Mouse (Mus musculus) forebrain, embryonic 13.5 days (tissue): ENCODE measurements around the gene Tec. TPM values are rescaled to one million over a fixed set of nuclear protein-coding genes. Genes with fewer than 3 reads are reported as not detected.

Experiments used
- ATAC-seq: fragments of 200-750 bp; cut with Nextera tagmentation; 2 replicates; pipeline ENCODE4 v1.8.0; 2017
- H3K27ac ChIP-seq: fragments of 300-500 bp; sonication (generic); 2 replicates; pipeline ENCODE4 v1.5.1; 2015; ENCODE audit warnings: inconsistent platforms, mild to moderate bottlenecking, moderate library complexity
- H3K27me3 ChIP-seq: fragments of 300-500 bp; sonication (generic); 2 replicates; pipeline ENCODE4 v1.6.1; 2015; ENCODE audit warnings: mild to moderate bottlenecking, inconsistent platforms
- H3K36me3 ChIP-seq: fragments of 300-500 bp; sonication (generic); 2 replicates; pipeline ENCODE4 v1.6.1; 2015; ENCODE audit warnings: mild to moderate bottlenecking, inconsistent platforms; ENCODE audit not compliant: poor library complexity, severe bottlenecking
- H3K4me1 ChIP-seq: fragments of 300-500 bp; sonication (generic); 2 replicates; pipeline ENCODE4 v1.6.1; 2015; ENCODE audit warnings: inconsistent platforms
- H3K4me2 ChIP-seq: fragments of 300-500 bp; sonication (generic); 2 replicates; pipeline ENCODE4 v1.6.1; 2015; ENCODE audit warnings: inconsistent platforms, mild to moderate bottlenecking, moderate library complexity
- H3K4me3 ChIP-seq: fragments of 300-500 bp; sonication (generic); 2 replicates; pipeline ENCODE4 v1.5.1; 2015; ENCODE audit warnings: mild to moderate bottlenecking, inconsistent platforms
- H3K9ac ChIP-seq: fragments of 300-500 bp; sonication (generic); 2 replicates; pipeline ENCODE4 v1.6.1; 2015; ENCODE audit warnings: mild to moderate bottlenecking, inconsistent platforms
- H3K9me3 ChIP-seq: fragments of 300-500 bp; sonication (generic); replicated peaks from 2 replicates; pipeline ENCODE4 v1.6.1; 2016; ENCODE audit warnings: inconsistent platforms
- WGBS: fragments of 180-500 bp; shearing (Covaris S2); methylation state at CpG from one replicate; pipeline ENCODE4 v1.1.7; 2015; 5-methylcytosine and 5-hydroxymethylcytosine counted together
- polyA plus RNA-seq: library from polyadenylated mRNA; unstranded; fragments of >200 nt; fragmentation: Nextera tagmentation; extraction: Ambion mirVana; gene quantifications from 2 replicates; pipeline ENCODE4 v1.2.1, GENCODE M21; 2015

Tec gene
- polyA plus RNA-seq, 1 experiment from 2014 or later = 3.1 TPM

DNA sequence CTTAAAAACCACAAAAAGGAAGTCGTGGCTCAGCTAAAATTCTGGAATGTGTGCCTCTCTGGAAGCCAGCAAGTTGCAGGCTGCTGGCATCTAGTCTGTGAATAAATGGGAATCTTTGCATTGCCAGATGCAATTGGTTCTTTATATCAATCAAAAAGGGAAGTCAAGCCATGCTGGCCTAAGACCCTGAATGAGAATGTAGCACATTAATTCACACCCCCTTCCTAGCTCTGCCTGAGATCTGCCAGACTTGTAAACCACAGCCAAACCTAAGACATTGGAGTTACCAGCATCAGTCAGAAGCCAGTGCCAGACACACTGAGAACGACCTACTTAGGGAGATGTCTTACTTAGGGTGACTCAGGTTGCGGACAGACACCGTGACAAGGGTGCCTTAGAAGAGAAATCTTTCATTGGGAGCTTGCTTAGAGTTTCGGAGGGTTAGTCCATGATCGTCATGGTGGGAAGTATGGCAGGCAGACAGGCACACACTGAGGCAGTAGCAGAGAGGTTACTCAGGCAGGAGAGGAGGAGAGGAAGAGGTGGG, 19.3 kb downstream of the Tec start:
- no peak overlapping the region for H3K27ac ChIP-seq
- ATAC-seq = no peak
- H3K9ac ChIP-seq = no peak overlapping the region
- WGBS = 87% methylated on average over 6 of the region's 6 CpGs
- H3K27me3 ChIP-seq = no peaks in the 10 kb centered on the region
- no peaks in the 10 kb centered on the region for H3K4me1 ChIP-seq
- H3K4me2 ChIP-seq = no peak overlapping the region
- no peaks in the 10 kb centered on the region for H3K9me3 ChIP-seq
- H3K36me3 ChIP-seq = no peaks in the 10 kb centered on the region
- H3K4me3 ChIP-seq = no peak overlapping the region

DNA sequence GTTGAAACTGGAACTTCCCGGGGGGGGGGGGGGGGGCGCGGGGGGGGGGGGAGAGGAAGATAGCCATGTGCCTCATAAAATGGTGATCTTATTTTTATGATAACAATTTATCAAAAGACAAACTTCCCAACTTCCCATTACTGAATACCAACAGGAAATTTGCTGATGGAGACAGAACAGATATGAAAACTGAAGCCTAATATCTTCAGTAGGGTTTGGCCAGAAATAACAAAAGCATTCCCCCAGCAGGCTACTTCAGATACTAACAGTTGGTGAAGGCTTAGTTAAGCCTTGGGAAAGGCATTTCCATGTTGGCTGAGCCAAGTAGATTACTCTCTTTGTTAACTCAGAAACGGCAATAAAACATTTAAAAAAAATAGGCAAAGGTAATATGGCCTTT, 21.6 kb downstream of the Tec start:
- Histone ChIP-seq H3K27ac (no peak overlapping the region), H3K4me1 (no peaks in the 10 kb centered on the region), H3K9ac (no peak overlapping the region), H3K27me3 (no peaks in the 10 kb centered on the region), H3K9me3 (no peaks in the 10 kb centered on the region), H3K4me3 (no peak overlapping the region), H3K36me3 (no peaks in the 10 kb centered on the region), H3K4me2 (no peak overlapping the region)
- ATAC-seq = no peak
- 78% methylated on average over 1 of the region's 4 CpGs for WGBS

DNA sequence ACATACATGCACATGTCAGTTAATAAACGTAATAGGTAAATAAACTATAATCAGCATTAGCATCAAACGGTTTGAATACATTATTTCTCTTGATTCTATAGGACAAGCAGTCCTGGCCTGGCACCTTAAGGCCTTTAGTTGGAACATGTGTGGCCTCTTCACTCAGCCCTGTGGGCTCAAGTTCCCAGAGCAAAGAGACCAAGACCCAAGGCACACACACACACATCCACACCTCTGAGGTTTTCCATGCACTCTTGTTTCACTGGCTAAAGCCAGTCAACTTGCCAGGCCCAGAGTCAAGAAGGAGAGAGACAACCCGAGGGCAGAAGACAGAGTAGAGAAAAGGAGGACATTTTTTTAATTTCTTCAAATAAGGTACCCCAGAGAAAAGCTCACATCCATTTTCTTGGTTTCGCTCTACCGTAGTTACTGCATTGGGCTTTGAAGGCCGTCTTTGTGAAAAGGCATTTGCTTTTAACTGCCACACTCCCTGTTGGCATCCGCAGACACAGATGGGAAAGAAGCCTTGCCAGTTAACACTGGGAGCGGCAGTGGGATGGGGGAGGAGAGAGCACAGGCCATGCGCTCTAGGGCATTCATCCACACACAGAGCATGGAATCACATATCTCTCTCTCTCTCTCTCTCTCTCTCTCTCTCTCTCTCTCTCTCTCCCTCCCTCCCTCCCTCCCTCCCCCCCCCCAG, 22.2 kb downstream of the Tec start:
- peak; percentile 87 for ATAC-seq

DNA sequence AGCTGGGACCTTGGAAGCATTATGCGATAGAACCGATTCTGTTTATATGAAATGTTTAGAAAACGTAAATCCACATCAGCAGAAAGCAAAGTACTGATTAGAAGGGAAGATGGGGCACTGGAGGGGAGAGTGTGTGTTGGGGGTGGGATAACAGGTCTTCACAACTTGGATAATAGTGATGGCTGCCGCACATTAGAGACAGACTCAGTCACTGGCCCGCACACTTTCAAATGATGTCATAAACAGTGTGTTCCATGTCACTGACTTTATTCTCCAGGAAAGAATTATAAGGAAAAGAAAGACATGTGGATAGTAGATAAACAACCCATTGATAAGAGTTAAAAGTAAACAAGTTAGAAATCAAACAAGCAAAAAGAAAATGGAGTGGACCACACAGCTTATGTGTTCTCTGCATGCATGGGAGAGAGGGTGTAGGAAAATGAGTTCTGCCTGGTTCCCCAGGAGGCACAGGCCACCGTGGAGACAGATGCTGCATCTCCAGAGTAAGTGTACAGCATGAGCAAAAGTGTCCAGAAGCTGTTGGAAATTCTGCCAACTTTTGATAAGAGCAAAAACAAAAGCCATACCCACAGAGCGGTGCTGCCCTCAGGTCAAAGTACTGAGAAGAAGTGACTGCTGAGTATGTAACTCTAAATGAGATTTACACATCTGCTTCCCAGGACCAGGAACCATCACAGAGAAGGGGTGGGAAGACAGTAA, 23.3 kb downstream of the Tec start:
- WGBS = 85% methylated on average over 7 of the region's 7 CpGs
- H3K9ac ChIP-seq = no peak overlapping the region
- no peak overlapping the region for H3K4me2 ChIP-seq
- no peaks in the 10 kb centered on the region for H3K27me3 ChIP-seq
- H3K27ac ChIP-seq = no peak overlapping the region
- H3K4me3 ChIP-seq = no peak overlapping the region
- no peaks in the 10 kb centered on the region for H3K4me1 ChIP-seq
- H3K9me3 ChIP-seq = peaks cover 6% of the 10 kb centered on the region; the same call in 1 of the 2 replicates
- H3K36me3 ChIP-seq = no peaks in the 10 kb centered on the region
- ATAC-seq = no peak

More for the DNA sequence above, 22.2 kb downstream of the Tec start:
- H3K27ac ChIP-seq = no peak overlapping the region
- no peak overlapping the region for H3K9ac ChIP-seq
- 64% methylated on average over 9 of the region's 9 CpGs for WGBS
- H3K4me3 ChIP-seq = no peak overlapping the region
- peaks cover under 1% of the 10 kb centered on the region; the same call in 1 of the 2 replicates for H3K9me3 ChIP-seq
- H3K4me2 ChIP-seq = no peak overlapping the region
- no peaks in the 10 kb centered on the region for H3K27me3 ChIP-seq
- H3K36me3 ChIP-seq = no peaks in the 10 kb centered on the region
- H3K4me1 ChIP-seq = no peaks in the 10 kb centered on the region

GRCm38 (mm10) chr5:72844294-72844693, 24.0 kb downstream of the Tec start:
- no peaks in the 10 kb centered on the region for H3K36me3 ChIP-seq
- no peak for ATAC-seq
- no peak overlapping the region for H3K4me2 ChIP-seq
- no peak overlapping the region for H3K27ac ChIP-seq
- WGBS = 67% methylated on average over 2 of the region's 2 CpGs
- no peaks in the 10 kb centered on the region for H3K4me1 ChIP-seq
- H3K9ac ChIP-seq = no peak overlapping the region
- peaks cover 6% of the 10 kb centered on the region; the same call in 1 of the 2 replicates for H3K9me3 ChIP-seq
- no peak overlapping the region for H3K4me3 ChIP-seq
- no peaks in the 10 kb centered on the region for H3K27me3 ChIP-seq

DNA sequence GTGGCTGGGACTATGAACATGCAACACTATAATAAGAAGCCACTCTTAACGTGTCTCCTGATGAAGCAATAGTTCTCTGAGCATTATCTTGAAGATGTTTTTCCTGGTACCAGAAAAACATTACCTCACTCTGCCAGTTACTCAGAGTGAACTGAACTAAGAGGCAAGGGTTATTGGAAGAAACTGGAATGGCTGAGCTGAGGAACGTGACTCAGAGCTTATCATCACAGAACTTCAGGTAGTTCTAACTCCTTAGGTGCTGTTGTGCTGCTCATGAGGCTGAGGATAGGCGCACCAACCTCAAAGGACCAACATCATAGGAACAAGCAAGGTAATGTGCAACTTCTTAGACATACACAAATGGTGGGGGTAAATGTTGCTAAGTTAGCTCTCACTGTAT, 28.6 kb downstream of the Tec start:
- H3K9ac ChIP-seq = no peak overlapping the region
- H3K27me3 ChIP-seq = no peaks in the 10 kb centered on the region
- ATAC-seq = no peak
- no peaks in the 10 kb centered on the region for H3K36me3 ChIP-seq
- peaks cover 6% of the 10 kb centered on the region; the same call in 1 of the 2 replicates for H3K9me3 ChIP-seq
- H3K27ac ChIP-seq = no peak overlapping the region
- H3K4me2 ChIP-seq = no peak overlapping the region
- no peaks in the 10 kb centered on the region for H3K4me1 ChIP-seq
- no peak overlapping the region for H3K4me3 ChIP-seq
- 84% methylated on average over 3 of the region's 3 CpGs for WGBS

DNA sequence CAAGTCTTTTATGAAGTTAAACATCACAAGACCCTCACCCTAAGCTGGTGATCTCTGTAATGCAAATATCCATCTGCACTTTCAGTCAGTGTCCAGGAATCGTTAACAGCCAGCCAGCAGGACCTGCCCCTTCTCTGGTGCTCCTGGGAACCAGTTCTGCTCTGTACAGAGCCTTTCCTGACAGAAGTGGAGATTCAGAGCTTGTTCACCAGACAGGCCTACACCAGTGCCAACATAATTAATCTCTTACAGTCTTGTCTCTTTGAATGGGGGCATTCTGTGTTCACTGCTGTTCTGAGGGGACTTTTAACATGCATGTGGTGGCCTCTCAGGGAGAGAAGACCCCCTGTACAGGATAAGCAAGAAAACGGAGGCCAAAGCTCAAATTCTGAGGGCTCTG, 29.3 kb downstream of the Tec start:
- Histone ChIP-seq H3K27me3 (no peaks in the 10 kb centered on the region), H3K4me3 (no peak overlapping the region)
- WGBS = 51% methylated on average over 2 of the region's 2 CpGs

GRCm38 (mm10) chr5:72835656-72836055, 32.6 kb downstream of the Tec start:
- Histone ChIP-seq H3K27me3 (no peaks in the 10 kb centered on the region), H3K4me1 (no peaks in the 10 kb centered on the region), H3K27ac (no peak overlapping the region), H3K36me3 (no peaks in the 10 kb centered on the region), H3K9ac (no peak overlapping the region), H3K4me3 (no peak overlapping the region), H3K4me2 (no peak overlapping the region), H3K9me3 (0 out of 2 replicates have a peak, but pooled peaks cover 1% of the 10 kb centered on the region)
- 91% methylated on average over 3 of the region's 3 CpGs for WGBS
- ATAC-seq = no peak

More for the DNA sequence above, 29.3 kb downstream of the Tec start:
- Histone ChIP-seq H3K9me3 (peaks cover 6% of the 10 kb centered on the region; the same call in 1 of the 2 replicates), H3K27ac (no peak overlapping the region), H3K9ac (no peak overlapping the region), H3K4me2 (no peak overlapping the region), H3K4me1 (no peaks in the 10 kb centered on the region), H3K36me3 (no peaks in the 10 kb centered on the region)
- ATAC-seq = peak; percentile 33; the same call in 1 of the 2 replicates

GRCm38 (mm10) chr5:72832904-72833765, 35.1 kb downstream of the Tec start:
- Histone ChIP-seq H3K9ac (no peak overlapping the region), H3K4me1 (no peaks in the 10 kb centered on the region), H3K27me3 (no peaks in the 10 kb centered on the region), H3K36me3 (no peaks in the 10 kb centered on the region), H3K27ac (no peak overlapping the region), H3K4me3 (no peak overlapping the region), H3K4me2 (no peak overlapping the region), H3K9me3 (no peaks in the 10 kb centered on the region)
- no peak for ATAC-seq
- 71% methylated on average over 15 of the region's 15 CpGs for WGBS

- no peak overlapping the region for H3K27ac ChIP-seq
- no peaks in the 10 kb centered on the region for H3K27me3 ChIP-seq
- H3K9me3 ChIP-seq = no peaks in the 10 kb centered on the region
- no peak overlapping the region for H3K4me2 ChIP-seq
- H3K4me3 ChIP-seq = no peak overlapping the region
- ATAC-seq = no peak
- no peak overlapping the region for H3K9ac ChIP-seq
- no peaks in the 10 kb centered on the region for H3K4me1 ChIP-seq
- H3K36me3 ChIP-seq = no peaks in the 10 kb centered on the region
- 95% methylated on average over 7 of the region's 7 CpGs for WGBS
These were observed 36.1 kb downstream of the Tec start for GRCm38 (mm10) chr5:72832191-72832590.

DNA sequence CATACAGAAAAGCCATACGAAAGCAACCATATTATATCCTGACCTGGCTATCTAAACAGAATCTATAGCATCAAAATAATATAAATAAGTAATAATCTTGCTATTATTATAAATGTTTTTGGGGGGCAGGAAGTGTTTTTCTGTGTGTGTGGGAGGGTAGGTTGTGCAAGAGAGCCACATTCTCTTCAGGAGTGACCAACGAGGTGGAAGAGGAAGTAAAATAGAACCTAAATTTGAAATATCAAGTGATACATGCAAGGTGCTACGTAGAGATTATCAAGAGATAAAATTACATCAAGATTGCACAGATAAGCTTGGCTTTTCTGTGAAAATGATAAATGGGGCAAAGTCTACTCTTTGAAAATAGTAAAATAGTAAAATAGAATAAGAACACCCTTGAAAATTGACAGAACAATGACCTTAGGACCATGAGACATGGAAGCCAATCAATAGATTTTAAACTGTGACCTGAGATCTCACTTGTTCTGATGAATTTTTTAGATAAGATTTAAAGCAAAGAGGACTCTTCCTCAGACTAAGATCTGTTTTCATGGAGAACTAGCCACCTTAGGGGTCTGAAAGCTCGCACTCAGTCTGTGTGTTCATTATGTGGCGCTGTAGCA, 37.2 kb downstream of the Tec start:
- no peak for ATAC-seq
- H3K9ac ChIP-seq = no peak overlapping the region
- no peak overlapping the region for H3K4me2 ChIP-seq
- H3K27ac ChIP-seq = no peak overlapping the region
- no peaks in the 10 kb centered on the region for H3K9me3 ChIP-seq
- H3K27me3 ChIP-seq = no peaks in the 10 kb centered on the region
- no peak overlapping the region for H3K4me3 ChIP-seq
- H3K4me1 ChIP-seq = no peaks in the 10 kb centered on the region
- WGBS = 95% methylated on average over 5 of the region's 5 CpGs
- no peaks in the 10 kb centered on the region for H3K36me3 ChIP-seq
